Mouse (Mus musculus): ENCODE measurements at regions not wholly inside any gene's neighbourhood (a gene's known extent, or its start where the extent isn't known, plus 50 kb on each side); places are given as distances from the start of the nearest gene placed in this dataset.

DNA sequence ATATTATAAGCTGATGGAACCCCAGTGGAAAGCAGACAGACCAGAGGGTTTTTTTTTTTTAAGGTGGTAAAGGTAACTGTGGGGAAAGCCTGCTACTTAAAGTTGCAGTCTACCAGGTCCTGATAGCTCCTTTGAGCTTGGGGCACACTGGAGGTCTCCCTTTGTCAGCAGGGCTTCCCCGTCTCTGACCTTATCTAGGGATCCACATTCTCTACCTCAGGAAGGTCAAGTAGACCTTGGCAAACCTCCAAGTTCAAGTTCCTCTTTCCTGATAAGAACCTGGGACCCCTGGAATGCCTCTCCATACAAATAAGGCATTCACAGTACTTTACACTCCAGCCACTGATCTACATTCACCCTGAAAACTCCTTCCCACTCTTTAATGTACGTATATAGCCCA lies 171.1 kb upstream of the 2610301B20Rik start:
- no peak overlapping the region for H3K9ac ChIP-seq (ENCODE audit: low read depth, low read length)
- H3K9me3 ChIP-seq (replicated peaks; ENCODE audit: control insufficient read depth, low read length): no peaks in the 10 kb centered on the region
- WGBS (ENCODE audit: insufficient replicate concordance): 30% methylated on average over 2 of the region's 2 CpGs
- no peaks in the 10 kb centered on the region for H3K36me3 ChIP-seq (ENCODE audit: control insufficient read depth, insufficient read depth, low read length)
- H3K4me3 ChIP-seq (ENCODE audit: low read depth, low read length): no peak overlapping the region
- peaks cover 18% of the 10 kb centered on the region for H3K4me1 ChIP-seq (ENCODE audit: control insufficient read depth, insufficient read depth, low read length)
- H3K4me2 ChIP-seq: no peak overlapping the region
- ATAC-seq (replicated peaks; ENCODE audit: insufficient number of reproducible peaks, low FRiP score, low TSS enrichment): peak; percentile 46; the same call in 1 of the 2 replicates
- H3K27me3 ChIP-seq (ENCODE audit: control insufficient read depth, insufficient read depth, low read length): no peaks in the 10 kb centered on the region
- no peak overlapping the region for H3K27ac ChIP-seq (ENCODE audit: low read depth, low read length)

DNA sequence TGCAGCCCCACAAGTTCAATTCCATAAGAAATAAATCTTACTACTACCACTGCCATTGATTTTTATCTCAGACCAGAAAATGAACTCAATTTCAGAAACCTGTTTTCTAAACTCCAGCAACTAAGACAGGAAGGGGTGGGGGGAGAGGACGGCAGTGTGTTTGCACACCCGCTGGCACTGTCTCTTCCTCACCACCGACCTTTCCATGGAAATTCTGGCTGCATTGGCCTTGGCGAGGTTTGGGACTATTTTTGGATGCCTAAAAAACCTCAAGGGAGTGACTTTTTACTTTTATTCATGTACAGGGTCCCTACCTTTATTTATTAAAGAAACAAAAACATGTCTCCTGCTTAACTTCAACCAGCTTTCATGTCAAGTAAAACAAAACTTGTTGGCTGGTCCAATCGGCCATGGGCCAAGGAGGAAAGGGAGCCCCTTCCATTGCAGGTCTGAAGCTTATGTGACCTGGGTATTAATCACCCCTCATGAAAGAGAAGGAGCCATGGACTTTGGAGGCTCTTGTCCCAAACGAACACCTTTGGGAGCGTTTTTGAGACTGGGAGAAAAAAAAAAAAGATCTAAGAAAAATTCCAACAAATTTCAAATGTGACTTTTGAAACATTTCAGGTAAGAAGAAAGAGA lies 167.2 kb upstream of the 2610301B20Rik start:
- Histone ChIP-seq H3K4me1 (ENCODE audit: control insufficient read depth, insufficient read depth, low read length) (peaks cover 16% of the 10 kb centered on the region), H3K9me3 (replicated peaks; ENCODE audit: control insufficient read depth, low read length) (no peaks in the 10 kb centered on the region), H3K27ac (ENCODE audit: low read depth, low read length) (no peak overlapping the region), H3K9ac (ENCODE audit: low read depth, low read length) (no peak overlapping the region), H3K36me3 (ENCODE audit: control insufficient read depth, insufficient read depth, low read length) (no peaks in the 10 kb centered on the region), H3K4me3 (ENCODE audit: low read depth, low read length) (no peak overlapping the region), H3K27me3 (ENCODE audit: control insufficient read depth, insufficient read depth, low read length) (no peaks in the 10 kb centered on the region), H3K4me2 (no peak overlapping the region)
- ATAC-seq (replicated peaks; ENCODE audit: insufficient number of reproducible peaks, low FRiP score, low TSS enrichment): no peak
- WGBS (ENCODE audit: insufficient replicate concordance): 83% methylated on average over 7 of the region's 7 CpGs

DNA sequence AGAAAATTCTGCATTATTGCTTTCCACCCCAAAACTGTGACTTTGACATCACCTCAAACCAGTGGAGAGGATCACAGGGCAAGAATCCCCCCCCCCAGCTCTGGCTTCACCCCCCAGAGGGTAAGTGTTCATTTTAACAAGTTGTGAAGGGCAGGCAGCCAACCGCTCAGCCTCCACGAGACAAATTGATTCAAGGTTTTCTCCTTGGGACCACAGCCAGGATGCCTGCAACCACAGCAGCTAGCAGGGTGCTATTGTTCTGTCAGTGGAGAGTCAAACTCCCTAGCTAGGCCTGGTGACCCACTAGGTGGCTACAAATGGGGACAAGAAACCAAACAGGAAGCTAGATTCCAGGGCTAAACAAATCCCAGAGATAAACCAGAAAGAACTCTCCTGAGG lies 166.6 kb upstream of the 2610301B20Rik start:
- no peak overlapping the region for H3K4me3 ChIP-seq (ENCODE audit: low read depth, low read length)
- ATAC-seq (replicated peaks; ENCODE audit: insufficient number of reproducible peaks, low FRiP score, low TSS enrichment): no peak
- no peak overlapping the region for H3K4me2 ChIP-seq
- no peak overlapping the region for H3K9ac ChIP-seq (ENCODE audit: low read depth, low read length)
- H3K9me3 ChIP-seq (replicated peaks; ENCODE audit: control insufficient read depth, low read length): no peaks in the 10 kb centered on the region
- 44% methylated on average over 2 of the region's 2 CpGs for WGBS (ENCODE audit: insufficient replicate concordance)
- peaks cover 11% of the 10 kb centered on the region for H3K4me1 ChIP-seq (ENCODE audit: control insufficient read depth, insufficient read depth, low read length)
- H3K27ac ChIP-seq (ENCODE audit: low read depth, low read length): no peak overlapping the region
- no peaks in the 10 kb centered on the region for H3K27me3 ChIP-seq (ENCODE audit: control insufficient read depth, insufficient read depth, low read length)
- no peaks in the 10 kb centered on the region for H3K36me3 ChIP-seq (ENCODE audit: control insufficient read depth, insufficient read depth, low read length)

DNA sequence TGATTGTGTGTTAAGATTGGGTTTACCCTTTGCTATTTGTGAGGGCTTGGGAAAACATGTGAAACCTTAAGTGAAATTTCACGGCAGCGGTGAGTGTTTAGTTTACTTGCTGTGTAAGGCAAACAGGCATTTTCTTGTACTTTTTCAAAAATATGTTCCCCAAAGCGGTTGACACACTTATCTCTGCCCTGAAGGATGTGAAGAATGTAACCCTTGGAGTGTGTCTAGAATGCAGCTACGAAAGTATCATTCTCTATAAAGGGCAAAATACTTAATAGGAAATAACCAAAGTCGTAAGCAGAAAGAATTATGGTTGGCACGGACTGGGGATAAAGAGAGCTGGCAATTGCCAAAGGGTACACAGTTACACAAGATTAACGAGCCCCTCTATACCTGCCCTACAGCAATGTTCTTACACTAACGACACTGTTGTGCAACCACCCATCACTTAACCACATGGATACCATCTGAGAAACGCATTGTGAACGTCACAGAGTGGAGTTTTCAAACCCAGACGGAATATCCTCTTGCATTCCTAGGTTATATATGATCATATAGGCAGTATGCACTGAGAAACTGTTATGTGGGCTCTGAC lies 162.3 kb upstream of the 2610301B20Rik start:
- no peak overlapping the region for H3K9ac ChIP-seq (ENCODE audit: low read depth, low read length)
- ATAC-seq (replicated peaks; ENCODE audit: insufficient number of reproducible peaks, low FRiP score, low TSS enrichment): no peak
- H3K9me3 ChIP-seq (replicated peaks; ENCODE audit: control insufficient read depth, low read length): no peaks in the 10 kb centered on the region
- H3K4me1 ChIP-seq (ENCODE audit: control insufficient read depth, insufficient read depth, low read length): no peaks in the 10 kb centered on the region
- H3K27ac ChIP-seq (ENCODE audit: low read depth, low read length): no peak overlapping the region
- H3K4me2 ChIP-seq: no peak overlapping the region
- no peaks in the 10 kb centered on the region for H3K27me3 ChIP-seq (ENCODE audit: control insufficient read depth, insufficient read depth, low read length)
- H3K4me3 ChIP-seq (ENCODE audit: low read depth, low read length): no peak overlapping the region
- 74% methylated on average over 11 of the region's 11 CpGs for WGBS (ENCODE audit: insufficient replicate concordance)
- no peaks in the 10 kb centered on the region for H3K36me3 ChIP-seq (ENCODE audit: control insufficient read depth, insufficient read depth, low read length)

DNA sequence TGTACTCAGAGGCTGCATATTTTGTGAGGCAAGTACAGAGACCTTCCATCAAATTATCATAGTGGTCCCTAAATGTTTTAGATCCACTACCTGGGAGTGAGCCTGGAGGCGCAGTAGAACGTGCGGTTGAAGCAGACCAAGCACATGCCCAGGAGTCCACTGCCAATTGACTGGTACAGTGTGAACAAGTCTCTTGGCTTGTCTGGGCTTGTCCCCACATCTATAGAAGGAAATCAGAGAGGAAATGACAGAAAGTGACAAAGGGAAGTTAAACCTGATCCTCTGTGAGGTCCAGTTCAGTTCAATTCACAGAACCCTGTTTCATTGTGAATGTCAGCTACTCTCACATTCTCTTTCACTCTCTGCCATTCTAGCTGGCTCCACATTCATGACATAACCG lies 151.0 kb upstream of the 2610301B20Rik start:
- Histone ChIP-seq H3K4me2 (no peak overlapping the region), H3K27me3 (ENCODE audit: control insufficient read depth, insufficient read depth, low read length) (no peaks in the 10 kb centered on the region), H3K4me3 (ENCODE audit: low read depth, low read length) (no peak overlapping the region), H3K9ac (ENCODE audit: low read depth, low read length) (no peak overlapping the region), H3K27ac (ENCODE audit: low read depth, low read length) (no peak overlapping the region), H3K4me1 (ENCODE audit: control insufficient read depth, insufficient read depth, low read length) (no peaks in the 10 kb centered on the region), H3K9me3 (replicated peaks; ENCODE audit: control insufficient read depth, low read length) (no peaks in the 10 kb centered on the region), H3K36me3 (ENCODE audit: control insufficient read depth, insufficient read depth, low read length) (no peaks in the 10 kb centered on the region)
- ATAC-seq (replicated peaks; ENCODE audit: insufficient number of reproducible peaks, low FRiP score, low TSS enrichment): no peak
- WGBS (ENCODE audit: insufficient replicate concordance): 86% methylated on average over 4 of the region's 4 CpGs

DNA sequence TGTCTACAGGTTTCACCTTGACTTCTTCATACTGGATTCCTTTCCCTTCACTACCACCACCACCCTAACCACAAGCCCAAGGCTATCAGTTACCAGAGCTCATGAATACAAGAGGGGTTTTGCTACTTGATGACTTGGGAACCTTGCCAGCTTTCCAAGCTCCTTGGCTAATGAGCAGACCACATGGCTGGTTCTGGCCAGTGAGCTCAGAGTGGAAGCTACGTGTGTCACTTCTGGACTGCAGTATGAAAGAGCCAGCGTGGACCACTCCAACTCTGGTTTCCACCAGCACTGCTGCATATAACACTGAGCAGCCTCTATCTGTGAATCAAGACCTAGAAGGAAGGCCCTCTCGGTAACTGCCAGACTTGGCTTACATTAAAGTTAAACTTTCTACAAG lies 146.4 kb upstream of the 2610301B20Rik start:
- no peak overlapping the region for H3K4me2 ChIP-seq
- no peaks in the 10 kb centered on the region; the same call in none of the 2 replicates for H3K4me1 ChIP-seq (ENCODE audit: control insufficient read depth, insufficient read depth, low read length)
- WGBS (ENCODE audit: insufficient replicate concordance): 71% methylated on average over 3 of the region's 3 CpGs
- no peak overlapping the region for H3K4me3 ChIP-seq (ENCODE audit: low read depth, low read length)
- H3K9ac ChIP-seq (ENCODE audit: low read depth, low read length): no peak overlapping the region
- no peaks in the 10 kb centered on the region for H3K36me3 ChIP-seq (ENCODE audit: control insufficient read depth, insufficient read depth, low read length)
- no peaks in the 10 kb centered on the region for H3K9me3 ChIP-seq (replicated peaks; ENCODE audit: control insufficient read depth, low read length)
- H3K27ac ChIP-seq (ENCODE audit: low read depth, low read length): no peak overlapping the region
- H3K27me3 ChIP-seq (ENCODE audit: control insufficient read depth, insufficient read depth, low read length): no peaks in the 10 kb centered on the region
- no peak for ATAC-seq (replicated peaks; ENCODE audit: insufficient number of reproducible peaks, low FRiP score, low TSS enrichment)

DNA sequence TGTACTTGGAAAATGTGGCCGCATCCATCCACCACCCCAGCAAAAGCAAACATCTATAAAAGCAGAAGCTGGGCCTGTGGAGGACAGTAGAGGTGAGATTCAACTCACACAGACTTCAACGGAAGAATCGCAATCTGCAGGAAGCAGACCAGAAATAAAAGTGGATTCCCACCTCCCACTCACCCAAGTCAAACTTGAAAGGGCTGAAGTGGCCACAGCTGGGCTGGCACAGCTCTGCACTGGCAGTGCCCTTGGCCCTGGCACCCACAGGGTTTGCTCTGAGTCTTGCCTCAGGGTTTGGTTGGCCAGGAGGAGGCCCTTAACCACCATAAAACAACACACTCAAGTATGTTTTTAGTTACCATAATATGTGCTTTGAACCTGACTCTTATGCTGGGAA lies 129.1 kb upstream of the 2610301B20Rik start:
- Histone ChIP-seq H3K9me3 (replicated peaks; ENCODE audit: control insufficient read depth, low read length) (no peaks in the 10 kb centered on the region), H3K36me3 (ENCODE audit: control insufficient read depth, insufficient read depth, low read length) (no peaks in the 10 kb centered on the region), H3K4me1 (ENCODE audit: control insufficient read depth, insufficient read depth, low read length) (no peaks in the 10 kb centered on the region), H3K27ac (ENCODE audit: low read depth, low read length) (no peak overlapping the region), H3K4me2 (no peak overlapping the region), H3K4me3 (ENCODE audit: low read depth, low read length) (no peak overlapping the region), H3K27me3 (ENCODE audit: control insufficient read depth, insufficient read depth, low read length) (no peaks in the 10 kb centered on the region), H3K9ac (ENCODE audit: low read depth, low read length) (no peak overlapping the region)
- no peak for ATAC-seq (replicated peaks; ENCODE audit: insufficient number of reproducible peaks, low FRiP score, low TSS enrichment)
- 85% methylated on average over 3 of the region's 3 CpGs for WGBS (ENCODE audit: insufficient replicate concordance)

DNA sequence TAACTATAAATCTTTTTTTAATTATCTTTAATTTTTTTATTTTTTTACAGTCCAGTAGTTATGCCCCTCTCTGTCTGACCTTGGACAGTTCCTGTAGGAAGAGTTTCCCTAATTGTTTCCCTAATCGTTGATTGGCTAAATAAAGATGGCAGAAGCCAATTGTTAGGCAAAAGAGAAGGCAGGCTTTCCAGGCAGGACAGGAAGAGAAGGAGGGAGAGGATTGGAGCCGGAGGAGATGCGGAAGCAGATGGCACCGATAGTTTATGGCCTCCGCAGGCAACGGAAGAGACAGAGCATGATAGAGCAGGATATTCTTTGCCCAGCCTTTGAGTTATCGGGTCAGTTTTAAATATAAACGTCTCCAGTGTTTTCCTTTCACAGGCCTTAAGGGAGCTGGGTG lies 125.5 kb upstream of the 2610301B20Rik start:
- H3K4me2 ChIP-seq: no peak overlapping the region
- H3K9ac ChIP-seq (ENCODE audit: low read depth, low read length): no peak overlapping the region
- no peaks in the 10 kb centered on the region for H3K27me3 ChIP-seq (ENCODE audit: control insufficient read depth, insufficient read depth, low read length)
- no peak overlapping the region for H3K27ac ChIP-seq (ENCODE audit: low read depth, low read length)
- WGBS (ENCODE audit: insufficient replicate concordance): 78% methylated on average over 8 of the region's 8 CpGs
- no peak overlapping the region for H3K4me3 ChIP-seq (ENCODE audit: low read depth, low read length)
- no peak for ATAC-seq (replicated peaks; ENCODE audit: insufficient number of reproducible peaks, low FRiP score, low TSS enrichment)
- no peaks in the 10 kb centered on the region for H3K36me3 ChIP-seq (ENCODE audit: control insufficient read depth, insufficient read depth, low read length)
- no peaks in the 10 kb centered on the region for H3K9me3 ChIP-seq (replicated peaks; ENCODE audit: control insufficient read depth, low read length)
- no peaks in the 10 kb centered on the region for H3K4me1 ChIP-seq (ENCODE audit: control insufficient read depth, insufficient read depth, low read length)
